Mouse (Mus musculus) mouse trophoblast stem cell (cell line): ENCODE results near the gene Zfp113.
"Not testable (repeated sequence)": the region's sequence is repeated elsewhere in the genome, so short reads cannot be mapped to it uniquely, and the experiment has no call there.

Source experiments
- in situ Hi-C, 2 experiments: fragments of 300-500 bp; cut with MseI, MboI; formaldehyde crosslinking; loops; 2 replicates in 1 of 2; 3 replicates in 1 of 2; pipeline ENCODE4 v1.15.1; 2025

Gene Zfp113

GRCm38 (mm10) chr5:138137935-138138549 is 17.5 kb downstream of the Zfp113 start:
- in situ Hi-C loops = no loop called here

- in situ Hi-C loops = no loop called here
Measured at GRCm38 (mm10) chr5:138137257-138137656, 18.3 kb downstream of the Zfp113 start.

GRCm38 (mm10) chr5:138132425-138133064 is 23.0 kb downstream of the Zfp113 start:
- in situ Hi-C loops = no loop called here

GRCm38 (mm10) chr5:138118041-138118440 is 37.5 kb downstream of the Zfp113 start:
- in situ Hi-C loops = no loop called here

GRCm38 (mm10) chr5:138117199-138118015 is 38.1 kb downstream of the Zfp113 start:
- in situ Hi-C loops = no loop called here

GRCm38 (mm10) chr5:138116255-138117198 is 39.0 kb downstream of the Zfp113 start, which contains the start of gene Zscan21:
Gene Zscan21, plus strand, starts transcription at chr5:138116903.
- in situ Hi-C loops = no loop called here

GRCm38 (mm10) chr5:138109847-138110396 is 45.6 kb downstream of the Zfp113 start:
- in situ Hi-C loops = not testable (repeated sequence)

GRCm38 (mm10) chr5:138107130-138107529 is 48.4 kb downstream of the Zfp113 start:
- in situ Hi-C loops = no loop called here

- in situ Hi-C loops = no loop called here
Measured at GRCm38 (mm10) chr5:138104976-138105375, 50.6 kb downstream of the Zfp113 start.

GRCm38 (mm10) chr5:138094474-138094873 is 61.1 kb downstream of the Zfp113 start:
- in situ Hi-C loops = no loop called here

GRCm38 (mm10) chr5:138092771-138093170 is 62.8 kb downstream of the Zfp113 start:
- in situ Hi-C loops = no loop called here

GRCm38 (mm10) chr5:138090737-138091136 is 64.8 kb downstream of the Zfp113 start:
- in situ Hi-C loops = no loop called here

GRCm38 (mm10) chr5:138090271-138090670 is 65.3 kb downstream of the Zfp113 start:
- in situ Hi-C loops = no loop called here
